Mouse (Mus musculus): Measurements from ENCODE around the gene Cacnb4.

- TF ChIP-seq EP300 (IDR thresholded peaks at IDR 0.05), result no peak
- TF ChIP-seq CTCF (IDR thresholded peaks at IDR 0.05), result no peak
Measured at GRCm38 (mm10) chr2:52625731-52626130, 50.9 kb downstream of the Cacnb4 start.

Measured in lung, postnatal 0 days (tissue).